In genomic region chr3:101907049-101907448, GRCm38 (mm10) we compare ENCODE assay signal across 24 mouse cellular contexts. TPM values are rescaled to one million over a fixed set of nuclear protein-coding genes. Genes with fewer than 3 reads are reported as not detected.
DNase-seq lines count a peak whose midpoint lies in the region; ATAC-seq and TF ChIP-seq lines count a peak whose summit lies in the region.
"Had no signal": no experiment of that assay in that cellular context is flagged by ENCODE, and none has a peak within 500 bp of the region (broad histone marks: within the 10 kb centered on the region; RNA-seq: fewer than 3 reads in every experiment).

No protein-coding gene starts in this region.

- 28% methylated on average over 2 of the region's 2 CpGs for WGBS in heart, embryonic 14.5 days
- 55% methylated on average over 2 of the region's 2 CpGs for WGBS in lung, adult 2 months
- 60% methylated on average over 2 of the region's 2 CpGs for WGBS in lung, postnatal 0 days

- no peak overlapping the region for H3K9ac ChIP-seq in heart, embryonic 14.5 days (ENCODE audit: low read length)
- no peak overlapping the region for H3K9ac ChIP-seq in lung, postnatal 0 days (replicated peaks; ENCODE audit: low read depth)
- H3K9ac ChIP-seq: embryonic facial prominence, embryonic 12.5 days; forebrain, embryonic 12.5 days; intestine, embryonic 15.5 days; midbrain, embryonic 13.5 days had no signal

- 0 out of 2 replicates have a peak, but pooled peaks cover 8% of the 10 kb centered on the region for H3K9me3 ChIP-seq in heart, embryonic 14.5 days (ENCODE audit: control insufficient read depth, low read length)
- H3K9me3 ChIP-seq in lung, postnatal 0 days (ENCODE audit: low read length), result no peaks in the 10 kb centered on the region
- H3K9me3 ChIP-seq: embryonic facial prominence, embryonic 12.5 days; forebrain, embryonic 12.5 days; intestine, embryonic 15.5 days; midbrain, embryonic 13.5 days had no signal

- DNase-seq in heart, adult 11 months, result no peak
- peak; percentile 20 for DNase-seq in lung, adult 2 months
- DNase-seq in lung, postnatal 14 days, result no peak
- peak; percentile 77 for DNase-seq in lung, postnatal 0 days (ENCODE audit: low spot score)
- DNase-seq in neural tube, embryonic 10.5 days (ENCODE audit: extremely low spot score, low spot score), result no peak
- no peak for DNase-seq in right cerebral cortex, postnatal 36 days (ENCODE audit: low spot score in 2 of 2)
- DNase-seq: adrenal gland, adult 8-10 months; cerebellum, adult 18-20 months; cerebellum, postnatal 14 days; gastrocnemius, postnatal 25 days; kidney, adult 8-10 months; kidney, postnatal 10 days; thymus, postnatal 14 days had no signal

- H3K27me3 ChIP-seq in heart, embryonic 14.5 days (ENCODE audit: control insufficient read depth, insufficient read depth, low read length), result no peaks in the 10 kb centered on the region
- no peaks in the 10 kb centered on the region for H3K27me3 ChIP-seq in lung, postnatal 0 days (replicated peaks; ENCODE audit: insufficient read depth, low read length)
- H3K27me3 ChIP-seq: embryonic facial prominence, embryonic 12.5 days; forebrain, embryonic 12.5 days; intestine, embryonic 15.5 days; megakaryocyte, embryonic 14.5 days; midbrain, embryonic 13.5 days had no signal

- 0 out of 2 replicates have a peak, but pooled peaks cover 4% of the 10 kb centered on the region for H3K36me3 ChIP-seq in heart, embryonic 14.5 days (ENCODE audit: control insufficient read depth, insufficient read depth, low read length)
- H3K36me3 ChIP-seq in lung, postnatal 0 days (ENCODE audit: insufficient read depth, low read length), result no peaks in the 10 kb centered on the region
- H3K36me3 ChIP-seq: forebrain, embryonic 12.5 days; intestine, embryonic 15.5 days had no signal

- TF ChIP-seq POLR2A in lung, adult 2 months (IDR thresholded peaks at IDR 0.05; ENCODE audit: borderline replicate concordance, extremely low read depth, low read depth, low read length), result no peak

- peak overlapping the region; percentile 75 for H3K27ac ChIP-seq in heart, embryonic 14.5 days (replicated peaks in 1 of 2; ENCODE audit: control insufficient read depth in 1 of 2, insufficient read depth in 1 of 2, low read depth in 2 of 2, low read length in 2 of 2)
- no peak overlapping the region for H3K27ac ChIP-seq in lung, postnatal 0 days (ENCODE audit: low read length)
- H3K27ac ChIP-seq: embryonic facial prominence, embryonic 12.5 days; forebrain, embryonic 12.5 days; intestine, embryonic 15.5 days; layer of hippocampus, adult 2 months; midbrain, embryonic 13.5 days had no signal

- H3K4me1 ChIP-seq in heart, embryonic 14.5 days (ENCODE audit: control insufficient read depth in 2 of 2, insufficient read depth in 2 of 2, low read length in 2 of 2), result peaks cover 28 to 40% of the 10 kb centered on the region in 2 experiments
- peaks cover 8% of the 10 kb centered on the region for H3K4me1 ChIP-seq in lung, adult 2 months (ENCODE audit: control insufficient read depth, insufficient read depth, low read length)
- no peaks in the 10 kb centered on the region; the same call in 1 of the 2 replicates for H3K4me1 ChIP-seq in lung, postnatal 0 days (ENCODE audit: insufficient read depth, low read depth, low read length)
- H3K4me1 ChIP-seq: intestine, embryonic 15.5 days had no signal

- no peak for ATAC-seq in heart, embryonic 14.5 days (ENCODE audit: insufficient number of reproducible peaks, insufficient read depth, low FRiP score, low read depth)
- ATAC-seq in lung, postnatal 0 days, result peak; percentile 87
- ATAC-seq: activated CD4-positive, CD25-positive, alpha-beta regulatory T cell, adult 4 months; hindbrain, embryonic 16.5 days; intestine, embryonic 15.5 days; midbrain, embryonic 13.5 days had no signal

- no peak overlapping the region for H3K4me2 ChIP-seq in heart, embryonic 14.5 days (ENCODE audit: low read length)
- no peak overlapping the region for H3K4me2 ChIP-seq in lung, postnatal 0 days (replicated peaks; ENCODE audit: low read depth, low read length)
- H3K4me2 ChIP-seq: embryonic facial prominence, embryonic 12.5 days; forebrain, embryonic 12.5 days; intestine, embryonic 15.5 days; midbrain, embryonic 13.5 days had no signal

- 0 out of 2 replicates have a peak, but pooled peaks have one; percentile 15 for TF ChIP-seq EP300 in lung, postnatal 0 days (IDR thresholded peaks at IDR 0.05)

- TF ChIP-seq CTCF in lung, adult 2 months (IDR thresholded peaks at IDR 0.05; ENCODE audit: insufficient read depth, low read length), result no peak
- TF ChIP-seq CTCF in lung, postnatal 0 days (IDR thresholded peaks at IDR 0.05), result no peak

- no peak overlapping the region for H3K4me3 ChIP-seq in heart, embryonic 14.5 days (ENCODE audit: control insufficient read depth in 1 of 2, insufficient read depth in 1 of 2, low read depth in 1 of 2, low read length in 2 of 2)
- H3K4me3 ChIP-seq in lung, adult 2 months (replicated peaks; ENCODE audit: extremely low read depth, low read depth, low read length), result no peak overlapping the region
- no peak overlapping the region for H3K4me3 ChIP-seq in lung, postnatal 0 days (ENCODE audit: low read depth, low read length)
- H3K4me3 ChIP-seq: embryonic facial prominence, embryonic 12.5 days; erythroblast, embryonic 14.5 days; forebrain, embryonic 12.5 days; intestine, embryonic 15.5 days; layer of hippocampus, adult 2 months; megakaryocyte, embryonic 14.5 days; midbrain, embryonic 13.5 days had no signal

RNA-seq across cellular contexts. Expression of gene Slc22a15, which starts 17.2 kb away (rescaled TPM):
- polyA plus RNA-seq in heart, embryonic 14.5 days (2014; fragmentation: Nextera tagmentation; extraction: Ambion mirVana), result 5.1 and 6.1 TPM in 2 replicates
- 11.0 and 11.6 TPM in 2 replicates for polyA plus RNA-seq in lung, adult 2 months (2012; rRNA removed)
- 4.2 and 4.5 TPM in 2 replicates for polyA plus RNA-seq in lung, postnatal 0 days (2015; fragmentation: Nextera tagmentation; extraction: Ambion mirVana)
- polyA plus RNA-seq: erythroblast, embryonic 14.5 days had no signal

RNA-seq across cellular contexts. Expression of gene Mab21l3, which starts 58.3 kb away (rescaled TPM):
- polyA plus RNA-seq in heart, embryonic 14.5 days (2014; fragmentation: Nextera tagmentation; extraction: Ambion mirVana), result 0.09 and 0.13 TPM in 2 replicates
- 0.19 and 0.53 TPM in 2 replicates for polyA plus RNA-seq in lung, adult 2 months (2012; rRNA removed)
- polyA plus RNA-seq in lung, postnatal 0 days (2015; fragmentation: Nextera tagmentation; extraction: Ambion mirVana), result 0.12 and 0.37 TPM in 2 replicates
- polyA plus RNA-seq: activated CD4-positive, CD25-positive, alpha-beta regulatory T cell, adult 4 months; erythroblast, embryonic 14.5 days; liver, adult 2 months had no signal

Comparison
In these comparisons a context has a peak if more than half of its experiments do, and no peak if none do; other contexts are left out.
1. DNase-seq: peak in lung, adult 2 months (single experiment) and lung, postnatal 0 days (single experiment); none in heart, adult 11 months (single experiment), lung, postnatal 14 days (single experiment), neural tube, embryonic 10.5 days (single experiment) and right cerebral cortex, postnatal 36 days (0 of 2).